Mouse (Mus musculus): ENCODE measurements at regions not wholly inside any gene's neighbourhood (a gene's known extent, or its start where the extent isn't known, plus 50 kb on each side); places are given as distances from the start of the nearest gene placed in this dataset.
A peak's percentile ranks its signal among the peaks of the same experiment; 100 is the strongest.

DNA sequence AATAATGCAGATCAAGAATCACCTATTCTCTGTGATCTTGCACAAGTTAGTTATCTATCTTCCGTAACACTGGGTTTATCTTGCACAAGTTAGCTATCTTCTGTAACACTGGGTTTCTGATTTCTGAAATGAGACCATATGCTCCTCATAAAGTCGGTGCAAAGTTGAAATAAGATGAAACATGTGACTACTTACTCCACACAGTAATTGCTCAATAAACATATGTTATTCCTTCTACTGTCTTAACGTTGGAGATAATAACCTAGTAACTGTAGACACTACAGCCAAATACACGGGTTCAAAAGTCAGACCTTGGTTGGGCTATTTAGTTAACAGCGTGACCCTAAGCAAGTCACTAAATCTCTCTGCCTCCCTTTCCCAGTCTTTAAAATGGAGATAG, 65.8 kb upstream of the Atp11b start:
- no peak for DNase-seq (ENCODE audit: low spot score in 2 of 2)

DNA sequence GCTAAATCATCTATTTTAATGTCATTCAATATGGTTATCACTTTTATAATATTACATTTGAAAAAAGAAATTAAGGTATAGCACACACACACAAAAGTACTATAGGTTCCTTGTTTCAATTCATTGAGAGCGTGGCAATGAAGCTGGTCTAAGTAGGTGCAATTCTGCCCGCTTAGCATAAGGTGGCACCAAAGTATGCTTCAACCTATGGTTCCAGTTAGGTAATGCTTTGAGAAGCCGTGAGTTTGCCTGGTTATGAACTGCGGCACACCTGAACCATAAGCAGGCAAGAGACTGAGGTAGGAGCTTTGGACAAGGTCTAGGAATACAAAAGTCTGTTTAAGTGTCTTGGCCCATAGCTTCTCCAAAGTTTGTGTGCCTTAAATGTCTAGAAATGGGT, 65.1 kb upstream of the Atp11b start:
- peak; percentile 30 to 52 for DNase-seq (ENCODE audit: low spot score in 2 of 2)

DNA sequence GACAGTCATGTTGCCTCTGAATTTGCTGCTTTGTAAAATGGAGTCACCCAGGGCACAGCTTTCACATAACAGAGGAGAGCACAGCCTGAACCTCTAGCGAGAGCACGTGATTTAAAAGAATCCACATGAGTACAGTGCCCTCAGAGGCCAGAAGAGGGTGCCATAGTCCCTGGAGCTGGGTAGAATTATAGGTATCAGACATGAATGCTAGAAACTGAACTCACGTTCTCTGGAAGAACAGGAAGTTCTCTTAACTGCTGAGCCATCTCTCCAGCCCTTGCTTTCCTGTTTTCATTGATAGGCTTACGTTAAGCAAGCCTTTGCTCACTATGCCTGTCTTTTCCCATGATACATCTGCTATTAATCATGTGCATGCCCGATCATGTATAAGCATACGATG, 60.9 kb upstream of the Atp11b start:
- DNase-seq (ENCODE audit: low spot score in 2 of 2), result peak; percentile 84 to 88

DNA sequence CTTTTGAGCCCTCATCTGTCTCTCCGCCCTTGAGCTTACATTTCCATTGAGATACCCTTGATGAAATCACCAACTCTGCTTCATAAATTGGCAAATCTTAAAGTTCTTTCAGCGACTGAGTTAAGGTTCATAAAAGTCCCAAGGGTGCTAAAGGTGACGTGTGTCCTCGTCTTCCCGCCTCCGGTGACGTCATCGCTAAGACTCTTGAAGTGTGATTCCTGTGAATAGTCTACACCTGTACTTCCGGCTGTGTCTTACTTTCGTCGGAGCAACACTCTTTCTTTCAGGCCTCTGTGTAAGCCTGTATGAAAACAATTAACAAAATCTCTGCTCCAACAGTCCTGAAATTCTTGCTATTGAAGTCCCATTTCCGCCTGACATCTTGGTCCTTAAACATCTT, 60.4 kb upstream of the Atp11b start:
- DNase-seq (ENCODE audit: low spot score in 2 of 2), result no peak

DNA sequence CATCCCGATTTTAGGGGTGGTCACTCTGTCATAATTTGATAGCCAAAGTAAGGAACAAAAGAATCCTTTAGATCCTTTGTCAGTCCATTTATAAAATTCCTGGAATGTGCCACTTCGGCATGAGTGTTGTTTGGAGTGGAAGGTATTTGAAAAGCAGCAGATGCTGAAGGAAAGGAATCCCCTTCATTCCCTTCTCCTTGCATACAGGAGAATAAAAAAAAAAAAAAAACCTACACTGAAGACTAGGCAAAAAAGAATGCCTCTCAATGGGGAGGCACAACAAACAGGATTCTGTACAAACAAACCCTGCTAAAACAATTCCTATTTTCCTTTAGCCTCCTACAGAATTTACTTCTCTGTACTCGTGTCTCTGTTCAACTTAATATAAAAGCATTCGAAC, 59.7 kb upstream of the Atp11b start:
- no peak for DNase-seq (ENCODE audit: low spot score in 2 of 2)

DNA sequence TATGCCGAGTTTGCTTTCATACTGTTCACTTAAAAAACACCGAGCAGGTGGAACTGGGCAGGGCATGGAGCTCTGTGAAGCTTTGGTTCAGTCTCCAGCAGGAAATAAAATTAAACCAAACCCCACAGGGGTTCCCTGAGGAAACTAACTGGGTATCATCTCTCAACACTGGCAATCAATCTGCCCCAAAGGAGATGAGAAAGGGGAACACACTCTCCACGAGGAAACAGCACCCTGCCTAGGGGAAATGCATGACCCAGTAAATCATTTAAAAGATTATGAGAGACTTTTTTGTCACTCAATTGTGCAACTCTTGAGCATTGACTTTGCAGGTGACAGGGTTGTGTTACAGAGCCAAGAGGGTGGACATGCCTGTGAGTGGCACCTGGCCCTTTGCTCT, 58.0 kb upstream of the Atp11b start:
- no peak for DNase-seq (ENCODE audit: low spot score in 2 of 2)

DNA sequence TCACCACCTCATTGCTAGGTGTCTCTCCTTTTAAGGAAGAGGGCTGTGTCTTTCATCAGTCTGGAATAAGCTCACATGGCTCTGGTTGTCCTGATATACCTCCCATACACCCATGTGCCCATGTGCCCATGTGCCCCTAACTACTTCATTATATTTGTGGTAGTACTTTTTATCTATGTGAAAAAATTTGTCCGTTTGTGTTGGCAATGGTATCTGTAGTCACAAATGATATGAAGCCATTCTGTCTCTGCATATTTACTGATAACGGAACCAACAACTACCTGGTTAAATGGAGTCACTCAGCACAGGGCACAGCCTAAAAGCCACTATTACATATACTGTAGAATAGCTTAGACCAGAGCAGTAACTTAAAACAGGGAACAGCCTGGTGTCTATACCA, 54.6 kb upstream of the Atp11b start:
- DNase-seq (ENCODE audit: low spot score in 2 of 2), result no peak

DNA sequence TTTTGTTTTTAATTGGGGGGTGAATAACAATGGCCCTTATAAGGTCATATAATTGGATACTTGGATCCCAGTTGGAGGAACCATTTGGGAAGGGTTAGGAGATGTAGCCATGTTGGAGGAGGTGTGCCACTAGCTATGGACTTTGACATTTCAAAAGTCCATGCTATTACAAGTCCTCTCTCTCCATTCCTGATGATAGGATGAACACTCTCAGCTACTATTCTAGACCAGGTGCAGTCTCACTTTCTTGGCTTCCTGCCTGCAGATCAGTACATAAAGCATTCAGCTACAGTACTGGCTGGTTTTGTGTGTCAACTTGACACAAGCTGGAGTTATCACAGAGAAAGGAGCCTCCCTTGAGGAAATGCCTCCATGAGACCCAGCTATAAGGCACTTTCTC, 53.9 kb upstream of the Atp11b start:
- DNase-seq (ENCODE audit: low spot score in 2 of 2), result no peak

DNA sequence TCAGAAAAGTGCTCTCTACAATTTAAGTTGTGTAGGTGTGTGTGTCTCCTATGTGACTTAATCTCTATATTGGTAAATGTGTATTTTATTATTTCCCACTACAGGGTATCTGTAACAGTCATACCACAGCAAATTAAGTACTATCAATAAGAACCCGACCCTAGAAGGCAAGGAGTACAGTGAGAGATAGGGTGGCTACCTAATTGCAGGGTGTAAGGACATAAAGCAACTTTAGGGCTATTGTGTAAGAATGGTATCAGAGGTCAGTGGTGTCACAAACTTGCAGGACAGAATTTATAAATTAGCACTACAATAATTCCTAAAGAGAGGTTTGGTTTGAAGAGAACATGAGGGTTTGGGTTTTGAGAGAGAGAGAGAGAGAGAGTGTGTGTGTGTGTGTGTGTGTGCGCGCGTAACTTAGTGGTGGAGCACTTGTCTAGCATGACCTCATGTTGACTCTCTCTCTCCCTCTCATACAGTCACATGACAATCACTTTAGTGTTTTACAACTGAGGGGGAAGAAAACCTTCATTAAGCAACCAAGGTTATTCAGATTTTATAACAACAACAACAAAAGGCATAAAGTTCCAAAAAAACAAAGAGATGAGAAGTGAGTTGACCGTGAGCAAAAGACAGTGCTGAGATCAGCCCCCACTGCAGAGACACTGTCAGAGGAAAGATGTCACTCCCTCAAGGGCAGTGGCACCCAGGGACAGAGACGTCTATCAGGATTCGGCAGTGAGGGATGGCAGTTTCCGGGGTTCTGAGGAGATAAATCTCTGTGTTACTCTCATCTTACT, 50.2 kb upstream of the Atp11b start:
- no peak for DNase-seq (ENCODE audit: low spot score in 2 of 2)

Data from right cerebral cortex, adult 2 months (tissue).